Mouse (Mus musculus): ENCODE measurements around the gene Pfkm. TPM values are rescaled to one million over a fixed set of nuclear protein-coding genes. Genes with fewer than 3 reads are reported as not detected.

Pfkm gene
- total and polyA plus RNA-seq, 2 experiments from 2014 or later, result 91.5 to 97.3 TPM

GRCm38 (mm10) chr15:98075034-98075433 lies 17.4 kb upstream of the Pfkm start:
- no peak for TF ChIP-seq CTCF (IDR thresholded peaks at IDR 0.05; ENCODE audit: low read depth)
- H3K36me3 ChIP-seq (ENCODE audit: insufficient read depth, low read length), result peaks cover 31% of the 10 kb centered on the region
- H3K4me2 ChIP-seq (ENCODE audit: low read depth, low read length), result no peak overlapping the region
- H3K4me1 ChIP-seq (ENCODE audit: insufficient read depth, low read length), result no peaks in the 10 kb centered on the region
- WGBS, result 76% methylated on average over 16 of the region's 16 CpGs
- no peak for DNase-seq (ENCODE audit: low spot score)
- no peak overlapping the region for H3K27ac ChIP-seq
- ATAC-seq, result no peak
- no peaks in the 10 kb centered on the region for H3K27me3 ChIP-seq (ENCODE audit: insufficient read depth, low read length)
- no peak overlapping the region for H3K4me3 ChIP-seq (ENCODE audit: low read length)
- no peak overlapping the region for H3K9ac ChIP-seq (replicated peaks; ENCODE audit: low read length)
- H3K9me3 ChIP-seq (ENCODE audit: low read length), result no peaks in the 10 kb centered on the region

GRCm38 (mm10) chr15:98076901-98077300 lies 15.5 kb upstream of the Pfkm start:
- peaks cover 29% of the 10 kb centered on the region for H3K36me3 ChIP-seq (ENCODE audit: insufficient read depth, low read length)
- H3K9ac ChIP-seq (replicated peaks; ENCODE audit: low read length), result no peak overlapping the region
- no peaks in the 10 kb centered on the region for H3K9me3 ChIP-seq (ENCODE audit: low read length)
- 90% methylated on average over 6 of the region's 6 CpGs for WGBS
- TF ChIP-seq CTCF (IDR thresholded peaks at IDR 0.05; ENCODE audit: low read depth), result no peak
- H3K27ac ChIP-seq, result no peak overlapping the region
- no peak for ATAC-seq
- no peaks in the 10 kb centered on the region for H3K4me1 ChIP-seq (ENCODE audit: insufficient read depth, low read length)
- no peak overlapping the region for H3K4me2 ChIP-seq (ENCODE audit: low read depth, low read length)
- no peak for DNase-seq (ENCODE audit: low spot score)
- no peak overlapping the region for H3K4me3 ChIP-seq (ENCODE audit: low read length)
- no peaks in the 10 kb centered on the region for H3K27me3 ChIP-seq (ENCODE audit: insufficient read depth, low read length)

- Histone ChIP-seq H3K27me3 (ENCODE audit: insufficient read depth, low read length) (no peaks in the 10 kb centered on the region), H3K36me3 (ENCODE audit: insufficient read depth, low read length) (peaks cover 4% of the 10 kb centered on the region; the same call in 1 of the 2 replicates), H3K4me3 (ENCODE audit: low read length) (no peak overlapping the region), H3K9ac (replicated peaks; ENCODE audit: low read length) (no peak overlapping the region), H3K27ac (no peak overlapping the region), H3K9me3 (ENCODE audit: low read length) (no peaks in the 10 kb centered on the region), H3K4me1 (ENCODE audit: insufficient read depth, low read length) (peaks cover 9% of the 10 kb centered on the region; the same call in 1 of the 2 replicates), H3K4me2 (ENCODE audit: low read depth, low read length) (no peak overlapping the region)
- TF ChIP-seq CTCF (IDR thresholded peaks at IDR 0.05; ENCODE audit: low read depth), result no peak
- ATAC-seq, result no peak
- no peak for DNase-seq (ENCODE audit: low spot score)
- 83% methylated on average over 1 of the region's 1 CpGs for WGBS
Observed at GRCm38 (mm10) chr15:98088889-98089288, 3.5 kb upstream of the Pfkm start.

- H3K27me3 ChIP-seq (ENCODE audit: insufficient read depth, low read length), result no peaks in the 10 kb centered on the region
- H3K4me1 ChIP-seq (ENCODE audit: insufficient read depth, low read length), result peaks cover 11% of the 10 kb centered on the region; the same call in 1 of the 2 replicates
- no peak overlapping the region for H3K27ac ChIP-seq
- DNase-seq (ENCODE audit: low spot score), result peak; percentile 20
- peaks cover 4% of the 10 kb centered on the region; the same call in 1 of the 2 replicates for H3K36me3 ChIP-seq (ENCODE audit: insufficient read depth, low read length)
- 79% methylated on average over 9 of the region's 9 CpGs for WGBS
- no peak overlapping the region for H3K9ac ChIP-seq (replicated peaks; ENCODE audit: low read length)
- no peak overlapping the region for H3K4me3 ChIP-seq (ENCODE audit: low read length)
- no peaks in the 10 kb centered on the region for H3K9me3 ChIP-seq (ENCODE audit: low read length)
- peak; percentile 64 for TF ChIP-seq CTCF (IDR thresholded peaks at IDR 0.05; ENCODE audit: low read depth)
- no peak overlapping the region for H3K4me2 ChIP-seq (ENCODE audit: low read depth, low read length)
- ATAC-seq, result no peak
Observed at GRCm38 (mm10) chr15:98089421-98090183, 2.8 kb upstream of the Pfkm start.

- 42% methylated on average over 4 of the region's 4 CpGs for WGBS
- H3K27me3 ChIP-seq (ENCODE audit: insufficient read depth, low read length), result no peaks in the 10 kb centered on the region
- H3K4me1 ChIP-seq (ENCODE audit: insufficient read depth, low read length), result peaks cover 11% of the 10 kb centered on the region; the same call in 1 of the 2 replicates
- H3K4me2 ChIP-seq (ENCODE audit: low read depth, low read length), result peak overlapping the region; percentile 59
- H3K4me3 ChIP-seq (ENCODE audit: low read length), result peak overlapping the region; percentile 86; the same call in 1 of the 2 replicates
- DNase-seq (ENCODE audit: low spot score) (no peak), ATAC-seq (no peak)
- no peak overlapping the region for H3K27ac ChIP-seq
- no peak overlapping the region for H3K9ac ChIP-seq (replicated peaks; ENCODE audit: low read length)
- no peaks in the 10 kb centered on the region for H3K36me3 ChIP-seq (ENCODE audit: insufficient read depth, low read length)
- H3K9me3 ChIP-seq (ENCODE audit: low read length), result no peaks in the 10 kb centered on the region
- no peak for TF ChIP-seq CTCF (IDR thresholded peaks at IDR 0.05; ENCODE audit: low read depth)
Observed at GRCm38 (mm10) chr15:98091841-98092240, 548 bp upstream of the Pfkm start.

- 2% methylated on average over 57 of the region's 58 CpGs for WGBS
- TF ChIP-seq CTCF (IDR thresholded peaks at IDR 0.05; ENCODE audit: low read depth), result no peak
- peak within 1 kb of the TSS; percentile 67 for H3K9ac ChIP-seq (replicated peaks; ENCODE audit: low read length)
- peak within 1 kb of the TSS; percentile 86 for H3K4me3 ChIP-seq (ENCODE audit: low read length)
- H3K27ac ChIP-seq, result peak within 1 kb of the TSS; percentile 98
- H3K4me2 ChIP-seq (ENCODE audit: low read depth, low read length), result peak within 1 kb of the TSS; percentile 59
- DNase-seq (ENCODE audit: low spot score) (peak; percentile 94), ATAC-seq (peak; percentile 96)
- no peaks in the 10 kb centered on the region for H3K9me3 ChIP-seq (ENCODE audit: low read length)
- no peaks in the 10 kb centered on the region for H3K27me3 ChIP-seq (ENCODE audit: insufficient read depth, low read length)
- no peaks in the 10 kb centered on the region for H3K36me3 ChIP-seq (ENCODE audit: insufficient read depth, low read length)
- peaks cover 11% of the 10 kb centered on the region; the same call in 1 of the 2 replicates for H3K4me1 ChIP-seq (ENCODE audit: insufficient read depth, low read length)
Observed at GRCm38 (mm10) chr15:98093121-98094011, 977 bp downstream of the Pfkm start, which contains the start of gene Senp1. TSS of gene Senp1 (minus strand) at chr15:98093744.
